9 mouse cellular contexts compared by ENCODE assay signal in the genomic region with DNA sequence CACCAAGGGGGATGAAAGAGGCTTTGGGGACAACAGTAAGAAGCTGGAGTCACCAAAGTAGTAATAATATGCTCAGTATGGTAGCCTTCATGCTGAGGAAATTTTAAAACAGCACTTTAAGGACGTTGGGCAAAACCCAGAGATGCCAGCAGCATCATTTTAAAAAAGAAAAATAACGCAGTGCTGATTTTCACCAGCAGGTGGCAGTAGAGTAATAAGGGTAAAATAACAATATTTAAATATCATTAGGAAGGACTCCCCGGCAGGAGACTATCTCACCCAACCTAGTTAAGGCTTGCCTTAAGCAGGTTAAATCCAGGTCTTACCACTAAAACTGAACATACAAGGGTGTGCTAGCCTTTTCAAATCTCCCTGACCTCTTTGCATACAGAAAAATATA.
A peak's percentile ranks its signal among the peaks of the same experiment; 100 is the strongest.
DNase-seq lines count a peak whose midpoint lies in the region; TF ChIP-seq lines count a peak whose summit lies in the region.
"Had no signal": no experiment of that assay in that cellular context is flagged by ENCODE, and none has a peak within 500 bp of the region (broad histone marks: within the 10 kb centered on the region; RNA-seq: fewer than 3 reads in every experiment).

No protein-coding gene starts in this region.

- no peak overlapping the region for H3K4me3 ChIP-seq in layer of hippocampus, adult 2 months
- no peak overlapping the region for H3K4me3 ChIP-seq in ES-E14 (ENCODE audit: insufficient read depth in 1 of 2, low read depth in 1 of 2, low read length in 2 of 2, poor library complexity in 1 of 2, severe bottlenecking in 1 of 2)
- H3K4me3 ChIP-seq: limb, embryonic 15.5 days had no signal

- H3K36me3 ChIP-seq in ES-E14 (ENCODE audit: control insufficient read depth, insufficient read depth, low read length, poor library complexity, severe bottlenecking), result no peaks in the 10 kb centered on the region
- no peaks in the 10 kb centered on the region for H3K36me3 ChIP-seq in splenic B cell, adult 2 months (ENCODE audit: control insufficient read depth, insufficient read depth, low read length, poor library complexity, severe bottlenecking)
- H3K36me3 ChIP-seq: limb, embryonic 15.5 days had no signal

- in situ Hi-C loops in ES-E14 (cut with MboI; ENCODE audit: low sequenced_read_pairs in 2 of 2, unreplicated experiment in 2 of 2), result no loop called here

- intact Hi-C loops in heart, postnatal 36 days (cut with DNase I), result no loop called here

- no peak overlapping the region for H3K27ac ChIP-seq in layer of hippocampus, adult 2 months
- H3K27ac ChIP-seq in ES-E14 (ENCODE audit: insufficient read depth, low read depth, low read length, poor library complexity, severe bottlenecking), result no peak overlapping the region
- H3K27ac ChIP-seq: limb, embryonic 15.5 days had no signal

- peak; percentile 91 for TF ChIP-seq CTCF in layer of hippocampus, adult 2 months (conservative IDR thresholded peaks at IDR 0.05)

- DNase-seq in cerebellum, adult 18-20 months, result peak; percentile 17 to 57
- DNase-seq in cerebellum, adult 11 months, result no peak
- DNase-seq in layer of hippocampus, adult 2 months (ENCODE audit: low spot score in 2 of 2), result peak; percentile 47 to 69
- DNase-seq in layer of hippocampus, adult 9-11 months, result no peak
- DNase-seq in ES-E14 (ENCODE audit: low read depth, low spot score), result no peak
- DNase-seq in heart, postnatal 36 days, result peak; percentile 33 to 40
- DNase-seq in splenic B cell, adult 2 months (ENCODE audit: low read depth, low spot score), result peak; percentile 60
- DNase-seq in right cerebral cortex, postnatal 4 days, result no peak

- H3K27me3 ChIP-seq in splenic B cell, adult 2 months (ENCODE audit: control insufficient read depth, insufficient read depth, low read length, poor library complexity, severe bottlenecking), result no peaks in the 10 kb centered on the region
- H3K27me3 ChIP-seq: limb, embryonic 15.5 days had no signal

- H3K9me3 ChIP-seq in ES-E14 (ENCODE audit: control insufficient read depth, insufficient read depth, low read depth, low read length), result no peaks in the 10 kb centered on the region
- H3K9me3 ChIP-seq: limb, embryonic 15.5 days had no signal

- H3K4me1 ChIP-seq in ES-E14 (ENCODE audit: control insufficient read depth in 2 of 2, insufficient read depth in 2 of 2, low read length in 2 of 2, poor library complexity in 1 of 2), result no peaks in the 10 kb centered on the region
- H3K4me1 ChIP-seq: limb, embryonic 15.5 days had no signal

- no peak overlapping the region for H3K9ac ChIP-seq in ES-E14 (ENCODE audit: insufficient read depth, low read depth, low read length, poor library complexity, severe bottlenecking)
- H3K9ac ChIP-seq: limb, embryonic 15.5 days had no signal

TF ChIP-seq in ES-E14, 5 proteins besides CTCF, POLR2A, EP300 and RAD21:
- TF ChIP-seq MAFK (IDR thresholded peaks at IDR 0.05; ENCODE audit: insufficient read depth, low read depth, low read length), result no peak
- peak; percentile 28; the same call in 1 of the 2 replicates for TF ChIP-seq ZC3H11A (IDR thresholded peaks at IDR 0.05; ENCODE audit: borderline replicate concordance, low read depth, low read length)
- TF ChIP-seq HCFC1 (IDR thresholded peaks at IDR 0.05; ENCODE audit: borderline replicate concordance, insufficient read depth, low read length), result no peak
- no peak for TF ChIP-seq ZNF384 (IDR thresholded peaks at IDR 0.05; ENCODE audit: low read depth, low read length)
- no peak for TF ChIP-seq CHD2 (IDR thresholded peaks at IDR 0.05; ENCODE audit: low read depth, low read length)
TF ChIP-seq in ES-E14: peak in this region for 1.

Comparison
In these comparisons a context has a peak if more than half of its experiments do, and no peak if none do; other contexts are left out.
1. DNase-seq: peak in cerebellum, adult 18-20 months (2 of 2), layer of hippocampus, adult 2 months (2 of 2), heart, postnatal 36 days (2 of 2) and splenic B cell, adult 2 months (single experiment); none in cerebellum, adult 11 months (single experiment), layer of hippocampus, adult 9-11 months (single experiment), ES-E14 (single experiment) and right cerebral cortex, postnatal 4 days (single experiment).